Mouse (Mus musculus): ENCODE results near the gene Epha2. TPM values are rescaled to one million over a fixed set of nuclear protein-coding genes. Genes with fewer than 3 reads are reported as not detected.

Gene Epha2
- polyA plus RNA-seq, 1 experiment: 0.13 TPM

DNA sequence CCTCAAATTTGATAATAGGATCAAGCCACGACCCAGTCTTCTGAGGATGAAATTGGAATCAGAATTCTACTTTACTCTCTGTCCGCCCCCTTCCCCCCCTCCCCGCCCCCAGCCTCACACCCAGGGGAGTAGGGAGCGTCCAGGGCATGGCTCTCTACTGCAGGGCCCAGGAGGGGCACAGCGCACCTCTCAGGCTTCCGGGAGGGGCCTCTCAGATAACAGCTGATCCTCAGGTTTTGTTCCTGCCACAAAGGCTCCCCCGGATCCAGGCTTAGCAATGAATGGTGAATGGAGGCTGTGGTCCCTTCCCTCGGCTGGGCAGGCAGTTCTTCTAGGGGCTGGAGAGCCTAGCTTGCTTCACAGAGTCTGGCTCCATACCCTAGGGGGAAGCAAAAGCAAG lies 15.9 kb upstream of the Epha2 start:
- Histone ChIP-seq H3K4me3 (ENCODE audit: insufficient read depth, low read length) (no peak overlapping the region), H3K4me1 (ENCODE audit: control insufficient read depth, insufficient read depth, low read length) (peaks cover 20% of the 10 kb centered on the region), H3K27ac (ENCODE audit: insufficient read depth, low read depth, low read length) (no peak overlapping the region)
- TF ChIP-seq CTCF (IDR thresholded peaks at IDR 0.05; ENCODE audit: low read depth, low read length) (no peak), POLR2A (IDR thresholded peaks at IDR 0.05; ENCODE audit: borderline replicate concordance, low read depth, low read length) (no peak)

GRCm38 (mm10) chr4:141286860-141287517 lies 14.1 kb upstream of the Epha2 start:
- Histone ChIP-seq H3K4me3 (ENCODE audit: insufficient read depth, low read length) (no peak overlapping the region), H3K27ac (ENCODE audit: insufficient read depth, low read depth, low read length) (no peak overlapping the region), H3K4me1 (ENCODE audit: control insufficient read depth, insufficient read depth, low read length) (peaks cover 10% of the 10 kb centered on the region)
- no peak for TF ChIP-seq CTCF (IDR thresholded peaks at IDR 0.05; ENCODE audit: low read depth, low read length)
- TF ChIP-seq POLR2A (IDR thresholded peaks at IDR 0.05; ENCODE audit: borderline replicate concordance, low read depth, low read length): no peak

DNA sequence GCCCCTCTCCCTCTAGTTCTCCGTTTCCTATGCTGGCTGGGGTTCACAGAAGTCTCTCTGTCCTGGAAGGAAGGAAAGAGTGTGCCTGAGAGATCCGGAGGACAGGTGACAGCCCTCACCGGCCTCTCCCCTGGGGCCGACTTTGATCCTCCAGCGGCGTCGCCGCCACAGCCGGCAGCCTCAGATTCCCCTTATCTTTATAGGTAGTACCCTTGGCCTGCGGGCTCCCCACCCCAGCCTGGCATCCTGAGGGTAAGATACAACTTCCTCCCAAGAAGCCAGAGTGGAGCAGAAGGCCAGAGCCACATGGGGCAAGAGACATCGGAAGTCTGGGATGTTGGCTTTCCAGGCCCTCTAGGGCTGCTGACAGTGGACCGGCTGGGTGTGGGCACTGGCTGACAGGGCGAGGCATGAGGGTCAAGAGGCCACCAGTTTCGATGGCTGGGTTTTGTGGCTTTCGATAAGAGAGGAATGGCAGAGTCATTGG lies 13.5 kb upstream of the Epha2 start:
- Histone ChIP-seq H3K4me3 (ENCODE audit: insufficient read depth, low read length) (no peak overlapping the region), H3K27ac (ENCODE audit: insufficient read depth, low read depth, low read length) (no peak overlapping the region), H3K4me1 (ENCODE audit: control insufficient read depth, insufficient read depth, low read length) (peaks cover 8% of the 10 kb centered on the region; the same call in 1 of the 2 replicates)
- TF ChIP-seq POLR2A (IDR thresholded peaks at IDR 0.05; ENCODE audit: borderline replicate concordance, low read depth, low read length) (no peak), CTCF (IDR thresholded peaks at IDR 0.05; ENCODE audit: low read depth, low read length) (no peak)

DNA sequence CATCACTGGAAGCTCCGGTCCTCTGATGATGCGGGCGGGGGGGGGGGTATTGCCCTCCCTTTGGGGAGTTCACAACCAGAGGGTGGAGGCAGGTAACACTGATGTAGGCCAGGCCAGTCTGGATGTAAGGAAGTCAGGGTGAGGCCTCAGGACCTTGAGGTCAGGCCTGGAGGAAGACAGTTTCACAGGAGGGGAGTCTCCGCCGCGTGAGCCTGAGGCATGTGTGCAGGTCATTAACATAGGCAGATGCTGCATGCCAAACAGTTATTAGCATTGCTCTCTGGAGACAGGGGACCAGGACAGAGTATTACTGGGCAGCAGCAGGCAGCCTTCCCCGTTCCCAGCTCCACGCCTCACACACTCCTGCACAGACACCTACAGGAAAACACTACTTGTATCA lies 12.9 kb upstream of the Epha2 start:
- Histone ChIP-seq H3K4me3 (ENCODE audit: insufficient read depth, low read length) (no peak overlapping the region), H3K27ac (ENCODE audit: insufficient read depth, low read depth, low read length) (no peak overlapping the region), H3K4me1 (ENCODE audit: control insufficient read depth, insufficient read depth, low read length) (peaks cover 8% of the 10 kb centered on the region; the same call in 1 of the 2 replicates)
- no peak for TF ChIP-seq CTCF (IDR thresholded peaks at IDR 0.05; ENCODE audit: low read depth, low read length)
- TF ChIP-seq POLR2A (IDR thresholded peaks at IDR 0.05; ENCODE audit: borderline replicate concordance, low read depth, low read length): no peak

DNA sequence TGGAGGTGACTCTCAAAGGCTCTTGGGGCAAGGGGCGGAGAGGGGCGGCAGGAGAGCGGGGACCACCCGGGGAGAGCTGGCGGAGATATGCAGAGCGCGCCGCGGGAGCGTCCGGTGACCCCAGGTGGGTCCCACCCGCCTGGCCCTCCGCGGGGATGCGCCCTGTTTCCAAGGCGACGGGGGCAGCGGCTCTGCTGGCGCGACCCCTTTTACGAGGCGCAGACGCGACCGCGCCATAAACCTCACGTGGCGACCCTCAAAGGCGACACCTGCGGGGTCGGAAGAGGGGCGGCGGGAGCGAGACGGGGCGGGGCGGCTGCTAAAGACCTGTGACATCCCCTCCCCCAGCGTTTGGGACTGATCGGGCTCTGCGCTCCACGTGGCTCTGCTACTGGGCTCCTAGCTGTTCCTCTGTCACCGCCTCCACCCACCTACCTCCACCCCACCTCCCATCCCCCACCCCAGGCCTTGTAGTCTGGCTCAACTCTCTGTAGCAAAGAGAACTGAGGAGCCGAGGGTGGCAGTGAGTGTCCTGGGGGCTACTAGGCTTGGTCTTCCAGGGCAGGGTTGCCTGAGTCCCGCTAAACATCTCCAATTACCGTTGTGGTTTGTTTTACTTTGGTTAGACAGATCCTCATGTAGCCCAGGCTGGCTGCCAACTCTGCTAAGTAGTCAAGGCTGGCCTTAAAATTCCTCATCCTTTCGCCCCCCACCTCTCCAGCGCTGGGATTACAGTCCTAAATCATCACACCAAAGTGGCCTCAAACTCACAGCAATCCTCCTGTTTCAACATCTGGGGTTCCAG lies 9.3 kb upstream of the Epha2 start:
- Histone ChIP-seq H3K4me1 (ENCODE audit: control insufficient read depth, insufficient read depth, low read length) (peaks cover 6% of the 10 kb centered on the region; the same call in 1 of the 2 replicates), H3K27ac (ENCODE audit: insufficient read depth, low read depth, low read length) (no peak overlapping the region), H3K4me3 (ENCODE audit: insufficient read depth, low read length) (no peak overlapping the region)
- TF ChIP-seq CTCF (IDR thresholded peaks at IDR 0.05; ENCODE audit: low read depth, low read length): no peak
- TF ChIP-seq POLR2A (IDR thresholded peaks at IDR 0.05; ENCODE audit: borderline replicate concordance, low read depth, low read length): no peak

GRCm38 (mm10) chr4:141295774-141296186 lies 5.3 kb upstream of the Epha2 start:
- Histone ChIP-seq H3K4me3 (ENCODE audit: insufficient read depth, low read length) (no peak overlapping the region), H3K4me1 (ENCODE audit: control insufficient read depth, insufficient read depth, low read length) (no peaks in the 10 kb centered on the region), H3K27ac (ENCODE audit: insufficient read depth, low read depth, low read length) (no peak overlapping the region)
- TF ChIP-seq POLR2A (IDR thresholded peaks at IDR 0.05; ENCODE audit: borderline replicate concordance, low read depth, low read length) (no peak), CTCF (IDR thresholded peaks at IDR 0.05; ENCODE audit: low read depth, low read length) (no peak)

- Histone ChIP-seq H3K4me1 (ENCODE audit: control insufficient read depth, insufficient read depth, low read length) (no peaks in the 10 kb centered on the region), H3K27ac (ENCODE audit: insufficient read depth, low read depth, low read length) (no peak overlapping the region), H3K4me3 (ENCODE audit: insufficient read depth, low read length) (no peak overlapping the region)
- TF ChIP-seq POLR2A (IDR thresholded peaks at IDR 0.05; ENCODE audit: borderline replicate concordance, low read depth, low read length): no peak
- no peak for TF ChIP-seq CTCF (IDR thresholded peaks at IDR 0.05; ENCODE audit: low read depth, low read length)
These were observed 3.1 kb upstream of the Epha2 start for GRCm38 (mm10) chr4:141297934-141298333.

DNA sequence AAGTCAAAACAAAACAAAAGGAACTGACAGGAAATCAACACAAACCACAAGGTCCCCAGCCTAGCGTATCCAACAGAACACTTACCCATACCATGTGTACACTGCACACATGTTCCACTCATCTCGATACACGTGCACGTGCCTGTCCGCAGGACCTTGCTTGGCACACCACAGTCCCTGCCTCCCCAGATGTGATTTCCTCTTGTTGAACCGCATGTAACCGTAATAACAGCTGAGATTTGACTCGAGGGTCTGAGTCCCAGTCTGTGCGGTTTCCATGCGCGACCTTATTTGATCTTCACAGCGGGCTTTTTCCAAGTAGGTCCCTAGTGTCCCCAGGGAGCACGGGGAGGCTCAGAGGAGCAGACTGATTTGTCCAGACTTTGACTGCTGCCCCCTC lies 1.7 kb upstream of the Epha2 start:
- no peak overlapping the region for H3K27ac ChIP-seq (ENCODE audit: insufficient read depth, low read depth, low read length)
- TF ChIP-seq POLR2A (IDR thresholded peaks at IDR 0.05; ENCODE audit: borderline replicate concordance, low read depth, low read length): no peak
- no peak for TF ChIP-seq CTCF (IDR thresholded peaks at IDR 0.05; ENCODE audit: low read depth, low read length)

DNA sequence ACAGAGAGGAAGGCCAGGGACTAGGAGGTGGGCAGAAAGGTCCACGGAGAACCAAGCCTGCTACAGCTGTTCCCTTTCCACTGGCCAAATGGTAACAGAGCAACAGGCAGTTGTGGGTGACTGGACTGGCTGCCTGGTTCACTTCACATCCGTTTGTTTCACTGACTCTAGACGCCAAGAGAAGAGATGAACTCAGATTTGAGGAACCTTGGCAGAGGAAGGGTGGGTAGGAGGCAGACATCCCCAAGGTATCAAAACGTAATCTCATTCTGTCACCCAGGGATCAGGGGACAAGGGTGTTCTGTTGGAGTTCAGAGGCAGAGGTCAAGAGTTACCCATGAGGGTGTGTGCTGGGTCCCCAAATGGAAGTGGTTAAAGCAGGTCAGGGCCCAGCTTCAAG lies 844 bp upstream of the Epha2 start:
- Histone ChIP-seq H3K27ac (ENCODE audit: insufficient read depth, low read depth, low read length) (no peak overlapping the region), H3K4me1 (ENCODE audit: control insufficient read depth, insufficient read depth, low read length) (no peaks in the 10 kb centered on the region), H3K4me3 (ENCODE audit: insufficient read depth, low read length) (no peak overlapping the region)
- TF ChIP-seq CTCF (IDR thresholded peaks at IDR 0.05; ENCODE audit: low read depth, low read length) (no peak), POLR2A (IDR thresholded peaks at IDR 0.05; ENCODE audit: borderline replicate concordance, low read depth, low read length) (no peak)

More for the DNA sequence above, 1.7 kb upstream of the Epha2 start:
- Histone ChIP-seq H3K4me3 (ENCODE audit: insufficient read depth, low read length) (no peak overlapping the region), H3K4me1 (ENCODE audit: control insufficient read depth, insufficient read depth, low read length) (no peaks in the 10 kb centered on the region)
